ENCODE assay signal across 19 mouse cellular contexts in the genomic region with DNA sequence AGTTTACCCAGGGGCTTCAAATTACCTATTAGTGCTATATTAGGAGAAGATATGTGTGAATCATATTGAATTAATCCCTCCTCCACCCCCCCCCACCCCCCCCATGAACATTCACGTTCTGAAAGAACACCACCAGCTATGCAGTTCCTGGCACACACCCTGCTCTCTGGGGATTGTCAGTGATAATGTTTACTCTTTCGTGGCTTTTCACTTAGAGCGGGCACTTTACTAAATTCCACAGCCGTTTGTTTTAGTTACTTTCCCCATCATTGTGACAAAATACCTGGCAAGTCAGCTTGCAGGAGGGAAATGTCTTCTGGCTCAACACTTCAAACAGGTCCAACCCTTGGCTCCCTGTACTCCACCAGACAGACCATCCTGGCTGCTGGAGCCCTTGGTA.
DNase-seq lines count a peak whose midpoint lies in the region; ATAC-seq and TF ChIP-seq lines count a peak whose summit lies in the region.
"Had no signal": no experiment of that assay in that cellular context is flagged by ENCODE, and none has a peak within 500 bp of the region (broad histone marks: within the 10 kb centered on the region; RNA-seq: fewer than 3 reads in every experiment).

No protein-coding gene starts in this region.

- TF ChIP-seq EP300 in stomach, postnatal 0 days (optimal IDR thresholded peaks at IDR 0.05): no peak

- TF ChIP-seq CTCF in stomach, postnatal 0 days (IDR thresholded peaks at IDR 0.05; ENCODE audit: low read depth): no peak

- no peak overlapping the region for H3K4me2 ChIP-seq in embryonic facial prominence, embryonic 14.5 days (ENCODE audit: low read depth, low read length)
- no peak overlapping the region for H3K4me2 ChIP-seq in stomach, postnatal 0 days (replicated peaks; ENCODE audit: low read depth)
- H3K4me2 ChIP-seq: embryonic facial prominence, embryonic 13.5 days; forebrain, embryonic 13.5 days; heart, embryonic 12.5 days; hindbrain, embryonic 14.5 days had no signal

- H3K27me3 ChIP-seq in embryonic facial prominence, embryonic 14.5 days (replicated peaks; ENCODE audit: control insufficient read depth, insufficient read depth, low read length): no peaks in the 10 kb centered on the region
- no peaks in the 10 kb centered on the region for H3K27me3 ChIP-seq in embryonic facial prominence, embryonic 10.5 days (replicated peaks; ENCODE audit: low read depth, poor library complexity, severe bottlenecking)
- H3K27me3 ChIP-seq in stomach, postnatal 0 days (ENCODE audit: control insufficient read depth, insufficient read depth, low read length): no peaks in the 10 kb centered on the region
- H3K27me3 ChIP-seq: embryonic facial prominence, embryonic 13.5 days; forebrain, embryonic 13.5 days; heart, embryonic 12.5 days had no signal

- no peaks in the 10 kb centered on the region for H3K9me3 ChIP-seq in embryonic facial prominence, embryonic 14.5 days (ENCODE audit: control insufficient read depth, low read length)
- H3K9me3 ChIP-seq in embryonic facial prominence, embryonic 10.5 days: no peaks in the 10 kb centered on the region
- H3K9me3 ChIP-seq in stomach, postnatal 0 days (ENCODE audit: control insufficient read depth, low read length): no peaks in the 10 kb centered on the region
- H3K9me3 ChIP-seq: embryonic facial prominence, embryonic 13.5 days; forebrain, embryonic 13.5 days; heart, embryonic 12.5 days; hindbrain, embryonic 10.5 days had no signal

- ATAC-seq in embryonic facial prominence, embryonic 14.5 days (ENCODE audit: low read depth): no peak
- ATAC-seq in stomach, postnatal 0 days (ENCODE audit: low FRiP score, low TSS enrichment): peak; percentile 35; the same call in 1 of the 2 replicates
- ATAC-seq: forebrain, embryonic 13.5 days; forebrain, postnatal 0 days had no signal

- no peak overlapping the region for H3K9ac ChIP-seq in embryonic facial prominence, embryonic 14.5 days (ENCODE audit: low read depth, low read length)
- H3K9ac ChIP-seq in stomach, postnatal 0 days (ENCODE audit: low read length): no peak overlapping the region
- H3K9ac ChIP-seq: embryonic facial prominence, embryonic 13.5 days; forebrain, embryonic 13.5 days; forebrain, postnatal 0 days; heart, embryonic 12.5 days; hindbrain, embryonic 14.5 days had no signal

- H3K36me3 ChIP-seq in embryonic facial prominence, embryonic 14.5 days (ENCODE audit: control insufficient read depth, insufficient read depth, low read length): no peaks in the 10 kb centered on the region
- H3K36me3 ChIP-seq in embryonic facial prominence, embryonic 10.5 days (replicated peaks): no peaks in the 10 kb centered on the region
- H3K36me3 ChIP-seq in stomach, postnatal 0 days (ENCODE audit: control insufficient read depth, insufficient read depth, low read length): no peaks in the 10 kb centered on the region
- H3K36me3 ChIP-seq: embryonic facial prominence, embryonic 13.5 days; heart, embryonic 12.5 days; hindbrain, embryonic 10.5 days had no signal

- DNase-seq in embryonic facial prominence, embryonic 14.5 days (ENCODE audit: low spot score): peak; percentile 46
- no peak for DNase-seq in embryonic facial prominence, embryonic 10.5 days (ENCODE audit: low spot score)
- DNase-seq in 3T3-L1 (ENCODE audit: low read depth, low spot score): peak; percentile 42
- DNase-seq in lung, postnatal 10 days: peak; percentile 8
- DNase-seq in stomach, postnatal 0 days (ENCODE audit: low spot score): peak; percentile 21
- no peak for DNase-seq in MN1 (ENCODE audit: low spot score)
- DNase-seq in gastrocnemius, adult 18-20 months (ENCODE audit: low spot score): no peak
- DNase-seq: adrenal gland, adult 8-10 months; adrenal gland, postnatal 36 days; cerebellum, adult 9-10 months; cerebellum, postnatal 25 days; forebrain, postnatal 0 days; gastrocnemius, adult 2 months; gastrocnemius, postnatal 25 days had no signal

- H3K27ac ChIP-seq in embryonic facial prominence, embryonic 14.5 days (replicated peaks; ENCODE audit: low read depth, low read length): no peak overlapping the region
- no peak overlapping the region for H3K27ac ChIP-seq in embryonic facial prominence, embryonic 10.5 days (replicated peaks)
- no peak overlapping the region for H3K27ac ChIP-seq in stomach, postnatal 0 days (replicated peaks)
- H3K27ac ChIP-seq: embryonic facial prominence, embryonic 13.5 days; forebrain, embryonic 13.5 days; gastrocnemius, adult 2 months; hindbrain, embryonic 10.5 days; hindbrain, embryonic 14.5 days had no signal

- no peaks in the 10 kb centered on the region for H3K4me1 ChIP-seq in embryonic facial prominence, embryonic 14.5 days (ENCODE audit: control insufficient read depth, insufficient read depth, low read length)
- H3K4me1 ChIP-seq in embryonic facial prominence, embryonic 10.5 days: peaks cover 15% of the 10 kb centered on the region
- no peaks in the 10 kb centered on the region for H3K4me1 ChIP-seq in stomach, postnatal 0 days (replicated peaks; ENCODE audit: control insufficient read depth, insufficient read depth)

- H3K4me3 ChIP-seq in embryonic facial prominence, embryonic 14.5 days (ENCODE audit: low read depth, low read length): no peak overlapping the region
- no peak overlapping the region for H3K4me3 ChIP-seq in embryonic facial prominence, embryonic 10.5 days
- no peak overlapping the region for H3K4me3 ChIP-seq in stomach, postnatal 0 days (ENCODE audit: low read depth, low read length)
- H3K4me3 ChIP-seq: embryonic facial prominence, embryonic 13.5 days; forebrain, embryonic 13.5 days; gastrocnemius, adult 2 months; heart, embryonic 12.5 days; hindbrain, embryonic 10.5 days had no signal

- 23% methylated on average over 4 of the region's 4 CpGs for WGBS in embryonic facial prominence, embryonic 14.5 days
- WGBS in embryonic facial prominence, embryonic 10.5 days: 49% methylated on average over 4 of the region's 4 CpGs
- WGBS in stomach, postnatal 0 days: 0% methylated on average over 4 of the region's 4 CpGs

Comparison
In these comparisons a context has a peak if more than half of its experiments do, and no peak if none do; other contexts are left out.
1. DNase-seq: peak in embryonic facial prominence, embryonic 14.5 days (single experiment), 3T3-L1 (single experiment), lung, postnatal 10 days (single experiment) and stomach, postnatal 0 days (single experiment); none in embryonic facial prominence, embryonic 10.5 days (single experiment), MN1 (single experiment) and gastrocnemius, adult 18-20 months (single experiment).